Mouse (Mus musculus): ENCODE results near the gene Gsta4. TPM values are rescaled to one million over a fixed set of nuclear protein-coding genes. Genes with fewer than 3 reads are reported as not detected.
"Not testable (repeated sequence)": the region's sequence is repeated elsewhere in the genome, so short reads cannot be mapped to it uniquely, and the experiment has no call there.

Gene Gsta4
- 20.3 and 24.3 TPM in 2 replicates for polyA plus RNA-seq (2016; fragmentation: Nextera tagmentation; extraction: Ambion mirVana)

GRCm38 (mm10) chr9:78182474-78182873, at the start of gene Gsta4:
Gsta4 (plus strand) TSS chr9:78182774.
- H3K4me3 ChIP-seq; H3K9ac ChIP-seq (replicated peaks); H3K4me2 ChIP-seq (replicated peaks); H3K9me3 ChIP-seq; ATAC-seq (ENCODE audit: low FRiP score, low read depth); H3K27me3 ChIP-seq; H3K36me3 ChIP-seq; H3K4me1 ChIP-seq; H3K27ac ChIP-seq (replicated peaks): not testable (repeated sequence)
- 87% methylated on average over 4 of the region's 7 CpGs for WGBS

- no peak overlapping the region for H3K9ac ChIP-seq (replicated peaks)
- no peaks in the 10 kb centered on the region for H3K9me3 ChIP-seq
- H3K36me3 ChIP-seq: peaks cover 80% of the 10 kb centered on the region
- H3K4me1 ChIP-seq: no peaks in the 10 kb centered on the region
- 79% methylated on average over 7 of the region's 7 CpGs for WGBS
- no peak overlapping the region for H3K4me3 ChIP-seq
- no peak overlapping the region for H3K4me2 ChIP-seq (replicated peaks)
- H3K27me3 ChIP-seq: no peaks in the 10 kb centered on the region
- no peak overlapping the region for H3K27ac ChIP-seq (replicated peaks)
- no peak for ATAC-seq (ENCODE audit: low FRiP score, low read depth)
These were observed 46.9 kb upstream of the Gsta4 start for GRCm38 (mm10) chr9:78135658-78136057.

DNA sequence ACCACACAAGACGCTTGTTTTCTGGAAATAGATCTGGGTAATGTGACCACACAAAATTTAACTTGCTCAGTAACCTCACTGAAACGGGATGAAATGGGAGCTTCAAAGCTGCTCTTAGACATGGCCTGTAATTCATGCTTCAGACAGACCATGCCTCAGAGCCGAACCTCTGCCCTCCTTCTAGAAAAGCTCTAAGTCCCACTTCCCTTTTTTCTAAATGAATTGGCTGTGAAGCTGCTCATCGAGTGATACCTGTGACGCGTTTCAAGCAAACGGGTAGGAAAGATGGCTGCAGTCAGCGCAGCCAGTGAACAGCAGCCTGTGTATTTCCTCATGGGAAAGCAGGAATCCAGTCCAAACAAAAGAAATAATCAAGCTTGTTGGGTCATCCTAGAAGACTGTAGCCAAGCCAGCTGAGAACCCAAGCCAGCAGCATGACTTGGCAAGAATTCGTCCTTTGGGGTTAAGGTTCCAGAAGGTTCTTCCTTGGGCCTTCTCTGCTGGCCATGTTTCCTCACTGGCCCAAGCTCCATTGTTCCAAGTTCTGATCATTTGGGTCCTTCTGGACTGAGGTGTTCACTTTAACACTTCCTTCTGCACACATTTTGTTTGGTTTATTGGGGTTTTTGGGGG, 44.4 kb upstream of the Gsta4 start:
- Histone ChIP-seq H3K4me1 (no peaks in the 10 kb centered on the region), H3K9ac (replicated peaks) (no peak overlapping the region), H3K4me3 (no peak overlapping the region), H3K9me3 (peaks cover 10% of the 10 kb centered on the region; the same call in 1 of the 2 replicates), H3K27ac (replicated peaks) (no peak overlapping the region), H3K4me2 (replicated peaks) (no peak overlapping the region), H3K36me3 (peaks cover 77% of the 10 kb centered on the region), H3K27me3 (no peaks in the 10 kb centered on the region)
- no peak for ATAC-seq (ENCODE audit: low FRiP score, low read depth)
- WGBS: 94% methylated on average over 9 of the region's 9 CpGs

GRCm38 (mm10) chr9:78139463-78139862, 43.1 kb upstream of the Gsta4 start:
- H3K27ac ChIP-seq (replicated peaks): no peak overlapping the region
- no peak overlapping the region for H3K9ac ChIP-seq (replicated peaks)
- no peak for ATAC-seq (ENCODE audit: low FRiP score, low read depth)
- H3K27me3 ChIP-seq: no peaks in the 10 kb centered on the region
- H3K4me1 ChIP-seq: no peaks in the 10 kb centered on the region
- H3K36me3 ChIP-seq: peaks cover 78% of the 10 kb centered on the region
- no peak overlapping the region for H3K4me2 ChIP-seq (replicated peaks)
- H3K4me3 ChIP-seq: no peak overlapping the region
- WGBS: 91% methylated on average over 4 of the region's 4 CpGs
- H3K9me3 ChIP-seq: peaks cover 10% of the 10 kb centered on the region; the same call in 1 of the 2 replicates

GRCm38 (mm10) chr9:78146099-78146498, 36.5 kb upstream of the Gsta4 start:
- no peak for ATAC-seq (ENCODE audit: low FRiP score, low read depth)
- H3K36me3 ChIP-seq: peaks cover 66% of the 10 kb centered on the region
- no peaks in the 10 kb centered on the region for H3K27me3 ChIP-seq
- H3K4me1 ChIP-seq: no peaks in the 10 kb centered on the region
- H3K9me3 ChIP-seq: peaks cover 10% of the 10 kb centered on the region; the same call in 1 of the 2 replicates
- no peak overlapping the region for H3K9ac ChIP-seq (replicated peaks)
- WGBS: 69% methylated on average over 4 of the region's 4 CpGs
- no peak overlapping the region for H3K4me3 ChIP-seq
- no peak overlapping the region for H3K4me2 ChIP-seq (replicated peaks)
- no peak overlapping the region for H3K27ac ChIP-seq (replicated peaks)

DNA sequence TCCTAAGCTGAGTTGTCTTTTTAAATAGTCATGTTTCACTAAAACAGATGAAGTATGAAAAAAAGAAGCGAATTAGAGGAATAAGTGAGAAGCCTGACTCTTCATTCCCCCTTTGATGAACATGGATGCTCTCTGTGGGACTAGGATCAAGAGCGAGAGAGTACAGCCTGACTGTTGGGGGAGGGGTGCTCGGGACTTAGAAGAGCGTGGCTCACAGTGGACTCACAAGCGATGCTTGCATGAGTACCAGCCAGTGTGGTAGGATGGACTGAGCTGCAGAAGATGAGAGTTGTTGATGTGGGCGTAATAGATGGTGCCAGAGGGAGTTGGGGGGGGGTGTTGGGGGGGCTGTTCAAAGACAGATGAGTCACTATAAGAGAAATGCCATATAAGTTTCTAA, 35.9 kb upstream of the Gsta4 start:
- WGBS: 71% methylated on average over 6 of the region's 6 CpGs
- Histone ChIP-seq H3K27ac (replicated peaks) (no peak overlapping the region), H3K9ac (replicated peaks) (no peak overlapping the region), H3K4me2 (replicated peaks) (no peak overlapping the region), H3K27me3 (no peaks in the 10 kb centered on the region), H3K9me3 (peaks cover 8% of the 10 kb centered on the region; the same call in 1 of the 2 replicates), H3K36me3 (peaks cover 66% of the 10 kb centered on the region), H3K4me3 (no peak overlapping the region), H3K4me1 (no peaks in the 10 kb centered on the region)
- 0 out of 2 replicates have a peak, but pooled peaks have one; percentile 47 for ATAC-seq (ENCODE audit: low FRiP score, low read depth)

- H3K9ac ChIP-seq (replicated peaks): no peak overlapping the region
- no peak overlapping the region for H3K4me2 ChIP-seq (replicated peaks)
- H3K4me1 ChIP-seq: no peaks in the 10 kb centered on the region
- no peaks in the 10 kb centered on the region for H3K9me3 ChIP-seq
- 91% methylated on average over 6 of the region's 6 CpGs for WGBS
- no peaks in the 10 kb centered on the region for H3K27me3 ChIP-seq
- ATAC-seq (ENCODE audit: low FRiP score, low read depth): no peak
- H3K36me3 ChIP-seq: peaks cover 61% of the 10 kb centered on the region
- H3K4me3 ChIP-seq: no peak overlapping the region
- no peak overlapping the region for H3K27ac ChIP-seq (replicated peaks)
These were observed 34.4 kb upstream of the Gsta4 start for GRCm38 (mm10) chr9:78148149-78148548.

DNA sequence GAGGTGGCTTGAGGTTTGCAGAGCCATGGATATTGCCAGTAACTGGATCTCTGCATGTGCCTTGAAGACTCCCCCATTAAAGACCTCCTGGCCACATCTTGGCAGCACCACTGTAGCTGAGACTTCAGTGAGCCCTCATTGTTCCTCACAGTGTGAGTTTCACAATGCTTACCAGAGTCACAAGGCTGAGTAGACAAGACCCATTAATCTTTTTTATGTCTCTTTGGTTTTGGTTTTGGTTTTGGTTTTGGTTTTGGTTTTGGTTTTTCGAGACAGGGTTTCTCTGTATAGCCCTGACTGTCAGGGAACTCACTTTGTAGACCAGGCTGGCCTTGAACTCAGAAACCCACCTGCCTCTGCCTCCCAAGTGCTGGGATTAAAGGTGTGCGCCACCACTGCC, 32.8 kb upstream of the Gsta4 start:
- H3K4me2 ChIP-seq (replicated peaks); H3K27ac ChIP-seq (replicated peaks); H3K9me3 ChIP-seq; H3K4me1 ChIP-seq; ATAC-seq (ENCODE audit: low FRiP score, low read depth); H3K27me3 ChIP-seq; H3K4me3 ChIP-seq; H3K9ac ChIP-seq (replicated peaks): not testable (repeated sequence)
- peaks cover 60% of the 10 kb centered on the region for H3K36me3 ChIP-seq
- WGBS: 100% methylated on average over 2 of the region's 2 CpGs

- WGBS: 93% methylated on average over 11 of the region's 11 CpGs
- Histone ChIP-seq H3K27me3 (no peaks in the 10 kb centered on the region), H3K9ac (replicated peaks) (no peak overlapping the region), H3K4me2 (replicated peaks) (no peak overlapping the region), H3K9me3 (no peaks in the 10 kb centered on the region), H3K4me1 (no peaks in the 10 kb centered on the region), H3K4me3 (no peak overlapping the region), H3K27ac (replicated peaks) (no peak overlapping the region), H3K36me3 (peaks cover 67% of the 10 kb centered on the region)
- no peak for ATAC-seq (ENCODE audit: low FRiP score, low read depth)
These were observed 28.2 kb upstream of the Gsta4 start for GRCm38 (mm10) chr9:78154211-78154977.

GRCm38 (mm10) chr9:78157221-78157620, 25.4 kb upstream of the Gsta4 start:
- ATAC-seq (ENCODE audit: low FRiP score, low read depth): no peak
- H3K27ac ChIP-seq (replicated peaks): no peak overlapping the region
- no peaks in the 10 kb centered on the region for H3K9me3 ChIP-seq
- no peak overlapping the region for H3K4me2 ChIP-seq (replicated peaks)
- no peak overlapping the region for H3K4me3 ChIP-seq
- H3K36me3 ChIP-seq: peaks cover 81% of the 10 kb centered on the region
- H3K9ac ChIP-seq (replicated peaks): no peak overlapping the region
- no peaks in the 10 kb centered on the region for H3K4me1 ChIP-seq
- no peaks in the 10 kb centered on the region for H3K27me3 ChIP-seq
- WGBS: 84% methylated on average over 1 of the region's 1 CpGs

DNA sequence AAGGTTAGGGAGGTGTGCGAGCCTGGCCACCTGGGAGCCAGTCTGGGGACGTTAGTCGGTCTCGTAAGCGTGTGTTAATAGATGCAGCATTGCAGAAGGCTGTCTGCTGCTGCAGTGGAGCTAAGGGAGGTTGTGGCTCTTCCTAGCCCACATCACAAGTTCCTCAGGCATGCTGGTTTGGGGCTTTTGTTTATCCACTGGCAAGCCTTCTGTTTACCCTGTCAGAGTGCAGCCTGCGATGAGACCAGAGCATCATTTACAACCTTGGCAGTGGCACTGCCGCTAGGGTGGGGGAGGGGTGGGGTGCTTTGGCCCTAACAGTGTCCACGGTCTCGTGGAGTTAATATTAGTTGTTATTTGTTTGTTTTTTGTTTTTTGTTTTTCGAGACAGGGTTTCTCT, 19.3 kb upstream of the Gsta4 start:
- Histone ChIP-seq H3K9ac (replicated peaks) (no peak overlapping the region), H3K36me3 (peaks cover 87% of the 10 kb centered on the region), H3K9me3 (no peaks in the 10 kb centered on the region), H3K27ac (replicated peaks) (no peak overlapping the region), H3K4me1 (no peaks in the 10 kb centered on the region), H3K4me3 (no peak overlapping the region), H3K4me2 (replicated peaks) (no peak overlapping the region), H3K27me3 (no peaks in the 10 kb centered on the region)
- no peak for ATAC-seq (ENCODE audit: low FRiP score, low read depth)
- WGBS: 89% methylated on average over 10 of the region's 10 CpGs

DNA sequence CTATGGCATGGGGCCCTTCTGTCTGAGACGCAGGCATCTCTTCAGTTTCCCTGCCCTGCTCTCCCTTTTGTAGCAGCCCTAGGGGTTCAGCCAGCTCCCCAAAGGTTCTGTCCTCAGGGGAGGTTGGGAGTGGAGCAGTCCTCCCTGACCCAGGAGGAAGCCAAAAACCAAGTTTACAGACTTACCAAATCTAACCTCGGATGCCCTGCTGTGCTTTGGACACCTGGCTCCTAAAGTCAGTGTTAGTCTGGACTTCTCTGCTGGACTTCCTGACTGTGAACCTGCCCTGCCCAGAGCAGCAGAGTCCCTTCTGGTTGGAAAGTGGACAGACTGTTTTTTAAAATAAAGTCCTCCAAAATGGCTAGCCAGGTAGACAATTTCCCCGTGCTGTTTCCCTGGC, 17.8 kb upstream of the Gsta4 start:
- Histone ChIP-seq H3K36me3 (peaks cover 85% of the 10 kb centered on the region), H3K4me3 (no peak overlapping the region), H3K9me3 (no peaks in the 10 kb centered on the region), H3K27ac (replicated peaks) (no peak overlapping the region), H3K9ac (replicated peaks) (no peak overlapping the region), H3K4me1 (no peaks in the 10 kb centered on the region), H3K4me2 (replicated peaks) (no peak overlapping the region), H3K27me3 (no peaks in the 10 kb centered on the region)
- no peak for ATAC-seq (ENCODE audit: low FRiP score, low read depth)
- 89% methylated on average over 3 of the region's 3 CpGs for WGBS

All from midbrain, embryonic 12.5 days (tissue).